Mouse (Mus musculus) liver, embryonic 13.5 days (tissue): ENCODE data around the gene Trem2. TPM values are rescaled to one million over a fixed set of nuclear protein-coding genes. Genes with fewer than 3 reads are reported as not detected.

ENCODE experiments used
- ATAC-seq: fragments of 200-750 bp; cut with Nextera tagmentation; 2 replicates; pipeline ENCODE4 v1.8.0; 2017; ENCODE audit warnings: low read depth, mild to moderate bottlenecking, moderate number of reproducible peaks, moderate library complexity
- DNase-seq: peaks from one replicate; pipeline ENCODE4 v3.0.0; 2022
- H3K27ac ChIP-seq: fragments of 300-500 bp; sonication (generic); 2 replicates; pipeline ENCODE4 v1.5.1; 2015; ENCODE audit warnings: moderate library complexity, mild to moderate bottlenecking, inconsistent platforms
- H3K27me3 ChIP-seq: fragments of 300-500 bp; sonication (generic); 2 replicates; pipeline ENCODE4 v1.6.1; 2015; ENCODE audit warnings: mild to moderate bottlenecking, inconsistent platforms
- H3K36me3 ChIP-seq: fragments of 300-500 bp; sonication (generic); 2 replicates; pipeline ENCODE4 v1.6.1; 2015; ENCODE audit warnings: mild to moderate bottlenecking, inconsistent platforms
- H3K4me1 ChIP-seq: fragments of 300-500 bp; sonication (generic); replicated peaks from 2 replicates; pipeline ENCODE4 v1.6.1; 2015; ENCODE audit warnings: inconsistent platforms
- H3K4me2 ChIP-seq: fragments of 300-500 bp; sonication (generic); 2 replicates; pipeline ENCODE4 v1.6.1; 2015; ENCODE audit warnings: inconsistent platforms, mild to moderate bottlenecking, moderate library complexity
- H3K4me3 ChIP-seq: fragments of 300-500 bp; sonication (generic); replicated peaks from 2 replicates; pipeline ENCODE4 v1.5.1; 2015; ENCODE audit warnings: mild to moderate bottlenecking, inconsistent platforms
- H3K9ac ChIP-seq: fragments of 300-500 bp; sonication (generic); 2 replicates; pipeline ENCODE4 v1.6.1; 2015; ENCODE audit warnings: mild to moderate bottlenecking, inconsistent platforms
- H3K9me3 ChIP-seq: fragments of 300-500 bp; sonication (generic); replicated peaks from 2 replicates; pipeline ENCODE4 v1.6.1; 2016; ENCODE audit warnings: inconsistent platforms
- WGBS: fragments of 180-500 bp; shearing (Covaris S2); methylation state at CpG from one replicate; pipeline ENCODE4 v1.1.7; 2015; ENCODE audit not compliant: insufficient replicate concordance; 5-methylcytosine and 5-hydroxymethylcytosine counted together
- polyA plus RNA-seq: library from polyadenylated mRNA; unstranded; fragments of >200 nt; fragmentation: Nextera tagmentation; extraction: Ambion mirVana; gene quantifications from 2 replicates; pipeline ENCODE4 v1.2.1, GENCODE M21; 2015

Gene Trem2
- polyA plus RNA-seq, 1 experiment from 2014 or later, result 3.2 TPM

GRCm38 (mm10) chr17:48371621-48372020, 25.4 kb downstream of the Trem2 start:
- no peaks in the 10 kb centered on the region for H3K36me3 ChIP-seq
- no peaks in the 10 kb centered on the region for H3K9me3 ChIP-seq
- H3K4me3 ChIP-seq, result no peak overlapping the region
- DNase-seq (no peak), ATAC-seq (no peak)
- H3K4me1 ChIP-seq, result no peaks in the 10 kb centered on the region
- H3K27ac ChIP-seq, result no peak overlapping the region
- H3K4me2 ChIP-seq, result no peak overlapping the region
- no peak overlapping the region for H3K9ac ChIP-seq
- no peaks in the 10 kb centered on the region for H3K27me3 ChIP-seq

- Histone ChIP-seq H3K4me3 (no peak overlapping the region), H3K9me3 (no peaks in the 10 kb centered on the region), H3K9ac (no peak overlapping the region), H3K4me2 (no peak overlapping the region), H3K27ac (no peak overlapping the region), H3K27me3 (no peaks in the 10 kb centered on the region), H3K36me3 (no peaks in the 10 kb centered on the region), H3K4me1 (no peaks in the 10 kb centered on the region)
- ATAC-seq (no peak), DNase-seq (no peak)
- 71% methylated on average over 8 of the region's 8 CpGs for WGBS
These were observed 26.8 kb downstream of the Trem2 start for GRCm38 (mm10) chr17:48372987-48373386.

GRCm38 (mm10) chr17:48376102-48376501, 29.9 kb downstream of the Trem2 start:
- Histone ChIP-seq H3K27ac (no peak overlapping the region), H3K4me2 (no peak overlapping the region), H3K9ac (no peak overlapping the region), H3K27me3 (0 out of 2 replicates have a peak, but pooled peaks cover 3% of the 10 kb centered on the region), H3K4me3 (no peak overlapping the region), H3K36me3 (no peaks in the 10 kb centered on the region), H3K9me3 (no peaks in the 10 kb centered on the region), H3K4me1 (no peaks in the 10 kb centered on the region)
- DNase-seq, result no peak
- WGBS, result 81% methylated on average over 1 of the region's 1 CpGs
- ATAC-seq, result no peak

- no peak overlapping the region for H3K4me2 ChIP-seq
- H3K9me3 ChIP-seq, result no peaks in the 10 kb centered on the region
- no peaks in the 10 kb centered on the region for H3K4me1 ChIP-seq
- no peak overlapping the region for H3K27ac ChIP-seq
- no peaks in the 10 kb centered on the region for H3K36me3 ChIP-seq
- ATAC-seq (no peak), DNase-seq (no peak)
- H3K4me3 ChIP-seq, result no peak overlapping the region
- 0 out of 2 replicates have a peak, but pooled peaks cover 3% of the 10 kb centered on the region for H3K27me3 ChIP-seq
- H3K9ac ChIP-seq, result no peak overlapping the region
These were observed 32.8 kb downstream of the Trem2 start for GRCm38 (mm10) chr17:48379050-48379449.

GRCm38 (mm10) chr17:48385786-48386461, 39.7 kb downstream of the Trem2 start:
- ATAC-seq, result peak; percentile 31; the same call in 1 of the 2 replicates
- DNase-seq, result no peak
- Histone ChIP-seq H3K4me1 (peaks cover 11% of the 10 kb centered on the region), H3K9ac (no peak overlapping the region), H3K27ac (0 out of 2 replicates have a peak overlapping the region, but pooled peaks have one; percentile 23), H3K36me3 (peaks cover 52% of the 10 kb centered on the region), H3K27me3 (no peaks in the 10 kb centered on the region), H3K9me3 (no peaks in the 10 kb centered on the region), H3K4me3 (no peak overlapping the region), H3K4me2 (no peak overlapping the region)
- WGBS, result 20% methylated on average over 2 of the region's 2 CpGs

- Histone ChIP-seq H3K36me3 (peaks cover 79% of the 10 kb centered on the region), H3K9ac (no peak overlapping the region), H3K4me1 (peaks cover 11% of the 10 kb centered on the region), H3K27ac (no peak overlapping the region), H3K4me2 (no peak overlapping the region), H3K9me3 (no peaks in the 10 kb centered on the region), H3K4me3 (no peak overlapping the region), H3K27me3 (no peaks in the 10 kb centered on the region)
- ATAC-seq (no peak), DNase-seq (no peak)
- 79% methylated on average over 2 of the region's 2 CpGs for WGBS
These were observed 42.5 kb downstream of the Trem2 start for GRCm38 (mm10) chr17:48388666-48389065.

GRCm38 (mm10) chr17:48389442-48389841, 43.2 kb downstream of the Trem2 start:
- no peak overlapping the region for H3K27ac ChIP-seq
- H3K4me2 ChIP-seq, result no peak overlapping the region
- no peaks in the 10 kb centered on the region for H3K27me3 ChIP-seq
- no peaks in the 10 kb centered on the region for H3K9me3 ChIP-seq
- H3K4me1 ChIP-seq, result peaks cover 11% of the 10 kb centered on the region
- H3K36me3 ChIP-seq, result peaks cover 87% of the 10 kb centered on the region
- ATAC-seq (no peak), DNase-seq (no peak)
- no peak overlapping the region for H3K4me3 ChIP-seq
- H3K9ac ChIP-seq, result no peak overlapping the region
- 58% methylated on average over 5 of the region's 5 CpGs for WGBS

- no peak overlapping the region for H3K27ac ChIP-seq
- H3K4me3 ChIP-seq, result no peak overlapping the region
- H3K36me3 ChIP-seq, result peaks cover 100% of the 10 kb centered on the region
- DNase-seq, result no peak
- no peak overlapping the region for H3K9ac ChIP-seq
- no peaks in the 10 kb centered on the region for H3K9me3 ChIP-seq
- H3K27me3 ChIP-seq, result no peaks in the 10 kb centered on the region
- H3K4me1 ChIP-seq, result peaks cover 2% of the 10 kb centered on the region
- 88% methylated on average over 5 of the region's 5 CpGs for WGBS
- H3K4me2 ChIP-seq, result no peak overlapping the region
- ATAC-seq, result no peak
These were observed 45.2 kb downstream of the Trem2 start for GRCm38 (mm10) chr17:48391446-48391845.

- H3K9ac ChIP-seq, result no peak overlapping the region
- no peak overlapping the region for H3K4me2 ChIP-seq
- no peaks in the 10 kb centered on the region for H3K4me1 ChIP-seq
- no peak overlapping the region for H3K4me3 ChIP-seq
- no peaks in the 10 kb centered on the region for H3K27me3 ChIP-seq
- DNase-seq, result no peak
- no peak overlapping the region for H3K27ac ChIP-seq
- no peaks in the 10 kb centered on the region for H3K9me3 ChIP-seq
- peaks cover 100% of the 10 kb centered on the region for H3K36me3 ChIP-seq
- no peak for ATAC-seq
- WGBS, result 89% methylated on average over 3 of the region's 3 CpGs
These were observed 46.4 kb downstream of the Trem2 start for GRCm38 (mm10) chr17:48392616-48393015.

GRCm38 (mm10) chr17:48401710-48402109, 55.5 kb downstream of the Trem2 start:
- Histone ChIP-seq H3K9ac (no peak overlapping the region), H3K4me1 (peaks cover 60% of the 10 kb centered on the region), H3K9me3 (no peaks in the 10 kb centered on the region), H3K27ac (no peak overlapping the region), H3K27me3 (no peaks in the 10 kb centered on the region), H3K36me3 (peaks cover 72% of the 10 kb centered on the region), H3K4me3 (no peak overlapping the region), H3K4me2 (no peak overlapping the region)
- DNase-seq, result no peak
- no peak for ATAC-seq
- 73% methylated on average over 4 of the region's 4 CpGs for WGBS

- no peak overlapping the region for H3K27ac ChIP-seq
- peaks cover 61% of the 10 kb centered on the region for H3K36me3 ChIP-seq
- 88% methylated on average over 3 of the region's 3 CpGs for WGBS
- H3K4me3 ChIP-seq, result no peak overlapping the region
- peaks cover 70% of the 10 kb centered on the region for H3K4me1 ChIP-seq
- H3K9ac ChIP-seq, result peak overlapping the region; percentile 29
- H3K9me3 ChIP-seq, result no peaks in the 10 kb centered on the region
- no peak overlapping the region for H3K4me2 ChIP-seq
- no peak for ATAC-seq
- no peak for DNase-seq
- no peaks in the 10 kb centered on the region for H3K27me3 ChIP-seq
These were observed 56.5 kb downstream of the Trem2 start for GRCm38 (mm10) chr17:48402751-48403150.
